Mouse (Mus musculus) midbrain, embryonic 10.5 days (tissue): ENCODE results near the gene Cadm2. TPM values are rescaled to one million over a fixed set of nuclear protein-coding genes. Genes with fewer than 3 reads are reported as not detected.

ENCODE experiments used
- DNase-seq: peaks from one replicate; pipeline ENCODE4 v3.0.0-alpha.2; 2017; ENCODE audit warnings: low spot score
- H3K27ac ChIP-seq: fragments of 300-500 bp; sonication (generic); replicated peaks from 2 replicates; pipeline ENCODE4 v1.5.1; 2016; ENCODE audit warnings: mild to moderate bottlenecking
- H3K27me3 ChIP-seq: fragments of 300-500 bp; sonication (generic); 2 replicates; pipeline ENCODE4 v1.6.1; 2016; ENCODE audit warnings: low read depth, mild to moderate bottlenecking; ENCODE audit not compliant: poor library complexity, severe bottlenecking
- H3K36me3 ChIP-seq: fragments of 300-500 bp; sonication (generic); 2 replicates; pipeline ENCODE4 v1.6.1; 2016; ENCODE audit warnings: mild to moderate bottlenecking, moderate library complexity
- H3K4me1 ChIP-seq: fragments of 300-500 bp; sonication (generic); 2 replicates; pipeline ENCODE4 v1.6.1; 2016
- H3K4me3 ChIP-seq: fragments of 300-500 bp; sonication (generic); 2 replicates; pipeline ENCODE4 v1.5.1; 2016; ENCODE audit warnings: mild to moderate bottlenecking, moderate library complexity
- H3K9me3 ChIP-seq: fragments of 300-500 bp; sonication (generic); replicated peaks from 2 replicates; pipeline ENCODE4 v1.6.1; 2016; ENCODE audit warnings: mild to moderate bottlenecking
- WGBS: fragments of 180-500 bp; shearing (Covaris S2); methylation state at CpG from one replicate; pipeline ENCODE4 v1.1.7; 2016; 5-methylcytosine and 5-hydroxymethylcytosine counted together
- polyA plus RNA-seq: library from polyadenylated mRNA; unstranded; fragments of >200 nt; fragmentation: Nextera tagmentation; extraction: Ambion mirVana; gene quantifications from 2 replicates; pipeline ENCODE4 v1.2.1, GENCODE M21; 2016

The Cadm2 gene
- polyA plus RNA-seq, 1 experiment from 2014 or later = 0.78 TPM

- Histone ChIP-seq H3K27me3 (no peaks in the 10 kb centered on the region), H3K27ac (no peak overlapping the region), H3K9me3 (no peaks in the 10 kb centered on the region), H3K4me1 (no peaks in the 10 kb centered on the region), H3K4me3 (no peak overlapping the region), H3K36me3 (no peaks in the 10 kb centered on the region)
- no peak for DNase-seq
- WGBS = 93% methylated on average over 8 of the region's 8 CpGs
Measured at GRCm38 (mm10) chr16:66889907-66890306, 730.8 kb downstream of the Cadm2 start.

GRCm38 (mm10) chr16:66882597-66882996 lies 738.1 kb downstream of the Cadm2 start:
- H3K4me3 ChIP-seq = no peak overlapping the region
- WGBS = 64% methylated on average over 3 of the region's 3 CpGs

GRCm38 (mm10) chr16:66871201-66871600 lies 749.5 kb downstream of the Cadm2 start:
- no peak overlapping the region for H3K27ac ChIP-seq

More at GRCm38 (mm10) chr16:66882597-66882996, 738.1 kb downstream of the Cadm2 start:
- Histone ChIP-seq H3K4me1 (no peaks in the 10 kb centered on the region), H3K27ac (no peak overlapping the region), H3K9me3 (no peaks in the 10 kb centered on the region), H3K36me3 (no peaks in the 10 kb centered on the region), H3K27me3 (no peaks in the 10 kb centered on the region)
- no peak for DNase-seq

GRCm38 (mm10) chr16:66851047-66851446 lies 769.7 kb downstream of the Cadm2 start:
- no peak overlapping the region for H3K27ac ChIP-seq
- H3K4me1 ChIP-seq = no peaks in the 10 kb centered on the region
- no peaks in the 10 kb centered on the region for H3K36me3 ChIP-seq
- H3K27me3 ChIP-seq = no peaks in the 10 kb centered on the region
- no peak overlapping the region for H3K4me3 ChIP-seq
- no peaks in the 10 kb centered on the region for H3K9me3 ChIP-seq
- WGBS = 88% methylated on average over 3 of the region's 3 CpGs
- no peak for DNase-seq

More at GRCm38 (mm10) chr16:66871201-66871600, 749.5 kb downstream of the Cadm2 start:
- DNase-seq = no peak
- H3K4me3 ChIP-seq = no peak overlapping the region
- no peaks in the 10 kb centered on the region for H3K27me3 ChIP-seq
- WGBS = 83% methylated on average over 3 of the region's 3 CpGs
- H3K9me3 ChIP-seq = no peaks in the 10 kb centered on the region
- no peaks in the 10 kb centered on the region for H3K36me3 ChIP-seq
- no peaks in the 10 kb centered on the region for H3K4me1 ChIP-seq

DNA sequence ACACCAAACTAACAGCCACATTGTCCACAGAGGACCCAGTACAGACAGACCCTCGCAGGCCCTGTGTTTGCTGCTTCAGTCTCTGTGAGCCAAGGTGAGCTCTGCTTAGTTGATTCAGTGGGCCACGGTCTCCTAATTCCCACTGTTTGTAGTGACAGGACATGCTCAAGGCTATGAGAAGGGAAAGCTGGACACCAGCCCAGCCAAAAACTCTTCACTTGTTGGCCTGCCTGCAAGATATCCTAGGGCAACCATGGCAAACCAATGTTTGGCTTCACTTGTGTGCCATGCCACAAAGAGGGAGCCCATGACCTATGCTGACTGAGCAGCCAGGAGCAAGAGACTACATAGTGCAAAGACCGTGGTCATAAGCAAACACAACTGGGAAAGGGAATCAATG lies 795.8 kb downstream of the Cadm2 start:
- Histone ChIP-seq H3K27ac (no peak overlapping the region), H3K9me3 (no peaks in the 10 kb centered on the region), H3K27me3 (no peaks in the 10 kb centered on the region), H3K4me3 (no peak overlapping the region), H3K36me3 (no peaks in the 10 kb centered on the region), H3K4me1 (no peaks in the 10 kb centered on the region)
- WGBS = 88% methylated on average over 3 of the region's 3 CpGs
- DNase-seq = no peak

DNA sequence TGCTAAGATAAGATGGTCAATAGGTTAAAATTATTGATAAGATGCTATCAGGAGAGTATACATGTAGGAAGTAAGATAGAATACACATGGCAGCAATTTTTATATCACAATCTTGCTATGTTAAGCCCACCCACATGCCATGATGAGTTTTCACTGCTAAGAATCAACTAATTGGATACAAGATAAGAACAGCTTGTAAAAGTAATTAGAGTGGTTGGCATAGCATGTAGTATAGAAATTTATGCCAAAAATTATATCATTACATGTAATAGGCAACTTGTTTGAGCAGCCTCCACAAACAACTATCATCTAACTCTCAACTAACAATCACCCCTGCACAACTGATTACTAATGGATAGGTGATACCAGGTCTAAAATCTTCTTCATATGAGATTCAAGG lies 809.2 kb downstream of the Cadm2 start:
- Histone ChIP-seq H3K36me3 (no peaks in the 10 kb centered on the region), H3K9me3 (no peaks in the 10 kb centered on the region), H3K4me1 (no peaks in the 10 kb centered on the region), H3K27me3 (no peaks in the 10 kb centered on the region), H3K27ac (no peak overlapping the region), H3K4me3 (no peak overlapping the region)
- DNase-seq = no peak

- DNase-seq = no peak
- 77% methylated on average over 3 of the region's 3 CpGs for WGBS
- no peaks in the 10 kb centered on the region for H3K4me1 ChIP-seq
- no peaks in the 10 kb centered on the region for H3K27me3 ChIP-seq
- no peak overlapping the region for H3K27ac ChIP-seq
- H3K9me3 ChIP-seq = no peaks in the 10 kb centered on the region
- no peaks in the 10 kb centered on the region for H3K36me3 ChIP-seq
- H3K4me3 ChIP-seq = no peak overlapping the region
Measured at GRCm38 (mm10) chr16:66798204-66798603, 822.5 kb downstream of the Cadm2 start.

GRCm38 (mm10) chr16:66793067-66793466 lies 827.6 kb downstream of the Cadm2 start:
- H3K36me3 ChIP-seq = no peaks in the 10 kb centered on the region
- no peaks in the 10 kb centered on the region for H3K9me3 ChIP-seq
- DNase-seq = no peak
- H3K4me3 ChIP-seq = no peak overlapping the region
- no peak overlapping the region for H3K27ac ChIP-seq
- H3K27me3 ChIP-seq = no peaks in the 10 kb centered on the region
- H3K4me1 ChIP-seq = no peaks in the 10 kb centered on the region
- WGBS = 86% methylated on average over 3 of the region's 3 CpGs

DNA sequence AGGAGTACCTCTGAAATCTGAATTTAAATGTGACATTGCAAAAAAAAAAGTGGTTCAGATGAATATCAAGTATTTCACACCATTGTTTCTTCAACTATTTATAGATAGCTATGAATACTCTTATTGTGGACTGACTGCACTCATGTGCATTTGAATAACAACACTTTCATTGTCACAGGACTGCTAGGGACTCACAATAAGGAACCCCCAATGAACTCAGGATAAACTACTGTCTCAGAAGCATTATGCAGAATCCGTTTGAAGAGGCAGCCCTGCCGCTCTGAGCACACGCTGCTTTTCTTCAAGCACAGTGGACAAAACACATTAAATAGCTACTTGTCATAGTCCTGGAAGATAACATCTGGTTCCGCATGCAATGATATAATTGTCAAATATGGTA lies 848.8 kb downstream of the Cadm2 start:
- WGBS = 48% methylated on average over 4 of the region's 4 CpGs
- Histone ChIP-seq H3K36me3 (no peaks in the 10 kb centered on the region), H3K9me3 (no peaks in the 10 kb centered on the region), H3K4me3 (no peak overlapping the region), H3K27ac (no peak overlapping the region), H3K4me1 (peaks cover 6% of the 10 kb centered on the region; the same call in 1 of the 2 replicates), H3K27me3 (no peaks in the 10 kb centered on the region)
- DNase-seq = no peak

- Histone ChIP-seq H3K9me3 (no peaks in the 10 kb centered on the region), H3K27me3 (no peaks in the 10 kb centered on the region), H3K4me3 (no peak overlapping the region), H3K27ac (no peak overlapping the region), H3K4me1 (peaks cover 6% of the 10 kb centered on the region; the same call in 1 of the 2 replicates), H3K36me3 (no peaks in the 10 kb centered on the region)
- 91% methylated on average over 4 of the region's 4 CpGs for WGBS
- no peak for DNase-seq
Measured at GRCm38 (mm10) chr16:66769545-66769944, 851.2 kb downstream of the Cadm2 start.

DNA sequence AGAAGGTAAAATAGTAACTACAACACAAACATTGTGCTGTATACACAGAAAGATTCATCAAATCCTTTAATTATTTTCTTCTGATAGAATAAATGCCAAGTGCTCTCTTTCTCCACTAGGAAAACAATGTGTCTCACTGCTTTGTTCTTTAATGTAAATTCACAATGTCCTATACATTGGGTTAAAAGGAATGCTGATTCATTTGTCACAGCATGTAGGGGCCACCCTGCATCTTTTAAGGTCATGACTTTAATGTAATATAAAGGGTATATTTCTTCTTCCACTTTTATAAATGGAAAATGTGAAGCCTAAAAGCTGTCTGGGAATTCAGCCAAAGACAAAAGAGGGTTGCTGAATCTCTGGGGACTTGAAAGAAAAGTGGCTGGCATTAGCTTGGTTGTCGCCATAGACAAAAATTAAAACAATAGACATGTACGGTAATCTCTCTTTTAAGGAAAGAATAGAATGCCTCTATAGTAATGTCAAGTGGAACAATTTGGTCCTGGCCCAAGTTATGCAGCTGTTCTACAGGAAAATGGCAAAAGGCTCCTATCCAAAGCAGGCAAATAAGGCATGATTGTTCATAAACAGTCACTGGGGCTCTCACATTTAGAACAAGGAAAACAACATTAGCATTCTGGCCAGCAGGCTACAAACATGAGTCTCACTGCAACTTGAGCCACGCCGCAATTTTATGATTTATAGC lies 851.9 kb downstream of the Cadm2 start:
- Histone ChIP-seq H3K4me3 (no peak overlapping the region), H3K4me1 (peaks cover 6% of the 10 kb centered on the region; the same call in 1 of the 2 replicates), H3K36me3 (no peaks in the 10 kb centered on the region), H3K27ac (no peak overlapping the region), H3K27me3 (no peaks in the 10 kb centered on the region), H3K9me3 (no peaks in the 10 kb centered on the region)
- WGBS = 78% methylated on average over 4 of the region's 4 CpGs
- no peak for DNase-seq

DNA sequence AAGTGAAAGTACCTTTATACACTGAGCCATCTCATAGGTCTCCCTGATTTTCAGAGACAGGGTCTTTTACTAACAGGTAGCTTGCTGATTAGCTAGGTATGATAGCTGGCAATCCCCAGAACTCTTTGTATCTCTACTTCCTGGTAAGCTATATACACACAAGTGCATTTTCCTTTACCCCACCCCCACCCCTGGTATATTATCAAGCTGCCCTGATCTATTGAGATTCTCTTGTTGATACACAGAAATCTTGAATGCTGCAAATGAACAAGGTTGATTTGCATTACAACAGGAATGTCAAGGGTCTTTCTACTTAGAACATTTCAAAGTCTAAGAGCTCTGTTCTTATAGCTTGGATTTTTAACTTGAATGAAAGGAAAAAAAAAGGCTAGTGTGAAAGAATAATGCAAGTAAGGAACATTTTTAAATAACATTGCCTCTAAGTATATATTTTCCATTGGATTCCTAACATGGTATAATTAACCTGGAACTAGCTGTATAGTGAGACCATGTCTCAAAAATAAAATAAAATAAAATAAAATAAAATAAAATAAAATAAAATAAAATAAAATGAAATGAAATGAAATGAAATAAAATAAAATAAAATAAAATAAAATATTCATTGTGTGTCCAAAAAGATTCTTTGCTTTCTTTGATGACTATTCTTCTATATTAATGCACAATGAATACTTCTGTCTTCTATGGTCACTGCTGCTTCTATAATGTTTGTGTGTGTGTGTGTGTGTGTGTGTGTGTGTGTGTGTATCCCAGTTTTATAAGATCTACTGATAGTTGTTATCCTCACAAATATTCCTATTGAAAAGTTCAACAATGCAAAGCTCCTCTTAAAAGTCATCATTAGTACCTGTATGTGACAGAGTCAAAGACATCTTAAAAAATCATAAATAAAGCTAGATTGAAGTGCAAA lies 858.9 kb downstream of the Cadm2 start:
- H3K27me3 ChIP-seq = no peaks in the 10 kb centered on the region
- no peaks in the 10 kb centered on the region for H3K9me3 ChIP-seq
- DNase-seq = no peak
- H3K36me3 ChIP-seq = no peaks in the 10 kb centered on the region
- H3K4me3 ChIP-seq = no peak overlapping the region
- H3K4me1 ChIP-seq = peaks cover 7% of the 10 kb centered on the region
- H3K27ac ChIP-seq = no peak overlapping the region

DNA sequence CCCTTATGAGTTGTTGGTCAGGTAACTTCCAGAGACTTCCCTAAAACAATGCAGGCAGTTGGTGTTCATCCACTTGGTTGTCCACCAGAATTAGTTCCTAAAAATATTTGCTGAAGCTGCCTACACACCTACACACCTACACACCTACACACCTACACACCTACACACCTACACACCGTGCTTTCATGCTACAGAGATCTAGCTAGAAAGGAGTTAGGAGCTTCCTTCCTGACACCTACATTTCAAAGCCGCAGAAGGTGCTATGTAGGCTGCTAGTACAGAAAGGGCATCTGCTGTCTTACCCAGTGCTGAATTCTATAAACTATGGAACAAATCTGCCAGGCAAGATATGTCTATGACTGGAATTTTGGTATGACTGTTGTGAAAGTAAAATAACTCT lies 872.2 kb downstream of the Cadm2 start:
- no peak overlapping the region for H3K27ac ChIP-seq
- H3K9me3 ChIP-seq = no peaks in the 10 kb centered on the region
- no peaks in the 10 kb centered on the region for H3K36me3 ChIP-seq
- WGBS = 85% methylated on average over 2 of the region's 2 CpGs
- no peaks in the 10 kb centered on the region for H3K4me1 ChIP-seq
- H3K27me3 ChIP-seq = no peaks in the 10 kb centered on the region
- no peak overlapping the region for H3K4me3 ChIP-seq
- no peak for DNase-seq
